Mouse (Mus musculus): ENCODE results near the gene Egr2. TPM values are rescaled to one million over a fixed set of nuclear protein-coding genes. Genes with fewer than 3 reads are reported as not detected.

Egr2 gene
- polyA plus RNA-seq (2015; fragmentation: Nextera tagmentation; extraction: Ambion mirVana) = 3.8 and 4.1 TPM in 2 replicates

GRCm38 (mm10) chr10:67535256-67535655, at the start of gene Egr2:
TSS of gene Egr2 (plus strand) at chr10:67535475.
- no peak for ATAC-seq (ENCODE audit: low FRiP score)
- Histone ChIP-seq H3K27ac (no peak within 1 kb of the TSS), H3K9ac (peak within 1 kb of the TSS; percentile 70; the same call in 1 of the 2 replicates), H3K9me3 (no peaks in the 10 kb centered on the region), H3K4me2 (peak within 1 kb of the TSS; percentile 85), H3K4me1 (replicated peaks) (peaks cover 50% of the 10 kb centered on the region), H3K36me3 (no peaks in the 10 kb centered on the region), H3K4me3 (peak within 1 kb of the TSS; percentile 55), H3K27me3 (peaks cover 96% of the 10 kb centered on the region)
- whole genome bisulfite sequencing = under 1% methylated on average over 36 of the region's 37 CpGs

- Histone ChIP-seq H3K4me2 (no peak overlapping the region), H3K27ac (no peak overlapping the region), H3K4me1 (replicated peaks) (no peaks in the 10 kb centered on the region), H3K27me3 (no peaks in the 10 kb centered on the region), H3K9me3 (0 out of 2 replicates have a peak, but pooled peaks cover 6% of the 10 kb centered on the region), H3K4me3 (no peak overlapping the region), H3K9ac (no peak overlapping the region), H3K36me3 (no peaks in the 10 kb centered on the region)
- no peak for ATAC-seq (ENCODE audit: low FRiP score)
- WGBS = 92% methylated on average over 7 of the region's 7 CpGs
These were observed 47.8 kb upstream of the Egr2 start for GRCm38 (mm10) chr10:67487496-67487895.

- Histone ChIP-seq H3K27me3 (no peaks in the 10 kb centered on the region), H3K4me2 (no peak overlapping the region), H3K9me3 (0 out of 2 replicates have a peak, but pooled peaks cover 6% of the 10 kb centered on the region), H3K36me3 (no peaks in the 10 kb centered on the region), H3K4me1 (replicated peaks) (no peaks in the 10 kb centered on the region), H3K9ac (no peak overlapping the region), H3K27ac (no peak overlapping the region), H3K4me3 (no peak overlapping the region)
- no peak for ATAC-seq (ENCODE audit: low FRiP score)
- 93% methylated on average over 6 of the region's 6 CpGs for WGBS
These were observed 45.4 kb upstream of the Egr2 start for GRCm38 (mm10) chr10:67489836-67490235.

- no peaks in the 10 kb centered on the region for H3K27me3 ChIP-seq
- H3K9me3 ChIP-seq = 0 out of 2 replicates have a peak, but pooled peaks cover 3% of the 10 kb centered on the region
- H3K4me3 ChIP-seq = no peak overlapping the region
- no peak overlapping the region for H3K27ac ChIP-seq
- H3K36me3 ChIP-seq = no peaks in the 10 kb centered on the region
- 94% methylated on average over 5 of the region's 5 CpGs for WGBS
- no peak overlapping the region for H3K9ac ChIP-seq
- no peaks in the 10 kb centered on the region for H3K4me1 ChIP-seq (replicated peaks)
- ATAC-seq (ENCODE audit: low FRiP score) = no peak
- H3K4me2 ChIP-seq = no peak overlapping the region
These were observed 44.6 kb upstream of the Egr2 start for GRCm38 (mm10) chr10:67490632-67491031.

- no peaks in the 10 kb centered on the region for H3K36me3 ChIP-seq
- H3K27me3 ChIP-seq = no peaks in the 10 kb centered on the region
- no peak overlapping the region for H3K27ac ChIP-seq
- no peaks in the 10 kb centered on the region for H3K9me3 ChIP-seq
- no peaks in the 10 kb centered on the region for H3K4me1 ChIP-seq (replicated peaks)
- H3K4me2 ChIP-seq = no peak overlapping the region
- no peak overlapping the region for H3K9ac ChIP-seq
- H3K4me3 ChIP-seq = no peak overlapping the region
- ATAC-seq (ENCODE audit: low FRiP score) = no peak
- 85% methylated on average over 11 of the region's 11 CpGs for whole genome bisulfite sequencing
These were observed 43.1 kb upstream of the Egr2 start for GRCm38 (mm10) chr10:67492161-67492571.

- H3K4me1 ChIP-seq (replicated peaks) = no peaks in the 10 kb centered on the region
- 76% methylated on average over 8 of the region's 8 CpGs for WGBS
- no peak overlapping the region for H3K4me2 ChIP-seq
- no peaks in the 10 kb centered on the region for H3K36me3 ChIP-seq
- H3K27ac ChIP-seq = no peak overlapping the region
- no peak overlapping the region for H3K4me3 ChIP-seq
- no peaks in the 10 kb centered on the region for H3K27me3 ChIP-seq
- no peak overlapping the region for H3K9ac ChIP-seq
- ATAC-seq (ENCODE audit: low FRiP score) = no peak
- H3K9me3 ChIP-seq = no peaks in the 10 kb centered on the region
These were observed 41.7 kb upstream of the Egr2 start for GRCm38 (mm10) chr10:67493556-67493955.

- H3K4me3 ChIP-seq = no peak overlapping the region
- H3K36me3 ChIP-seq = no peaks in the 10 kb centered on the region
- 92% methylated on average over 15 of the region's 15 CpGs for WGBS
- H3K4me2 ChIP-seq = no peak overlapping the region
- ATAC-seq (ENCODE audit: low FRiP score) = no peak
- H3K4me1 ChIP-seq (replicated peaks) = no peaks in the 10 kb centered on the region
- H3K27me3 ChIP-seq = no peaks in the 10 kb centered on the region
- H3K9me3 ChIP-seq = no peaks in the 10 kb centered on the region
- no peak overlapping the region for H3K27ac ChIP-seq
- H3K9ac ChIP-seq = no peak overlapping the region
These were observed 38.0 kb upstream of the Egr2 start for GRCm38 (mm10) chr10:67497144-67497892.

GRCm38 (mm10) chr10:67497951-67498350, 37.3 kb upstream of the Egr2 start:
- Histone ChIP-seq H3K27me3 (no peaks in the 10 kb centered on the region), H3K4me3 (no peak overlapping the region), H3K4me2 (no peak overlapping the region), H3K4me1 (replicated peaks) (no peaks in the 10 kb centered on the region), H3K9ac (no peak overlapping the region), H3K36me3 (no peaks in the 10 kb centered on the region), H3K27ac (no peak overlapping the region), H3K9me3 (no peaks in the 10 kb centered on the region)
- no peak for ATAC-seq (ENCODE audit: low FRiP score)
- 93% methylated on average over 9 of the region's 9 CpGs for WGBS

- H3K4me1 ChIP-seq (replicated peaks) = no peaks in the 10 kb centered on the region
- no peak overlapping the region for H3K9ac ChIP-seq
- ATAC-seq (ENCODE audit: low FRiP score) = no peak
- H3K4me2 ChIP-seq = no peak overlapping the region
- H3K36me3 ChIP-seq = no peaks in the 10 kb centered on the region
- H3K9me3 ChIP-seq = no peaks in the 10 kb centered on the region
- H3K4me3 ChIP-seq = no peak overlapping the region
- no peak overlapping the region for H3K27ac ChIP-seq
- 0 out of 2 replicates have a peak, but pooled peaks cover 3% of the 10 kb centered on the region for H3K27me3 ChIP-seq
- WGBS = 79% methylated on average over 15 of the region's 15 CpGs
These were observed 31.8 kb upstream of the Egr2 start for GRCm38 (mm10) chr10:67503320-67503995.

GRCm38 (mm10) chr10:67504046-67504445, 31.2 kb upstream of the Egr2 start:
- 66% methylated on average over 5 of the region's 5 CpGs for WGBS
- H3K4me1 ChIP-seq (replicated peaks) = no peaks in the 10 kb centered on the region
- H3K27me3 ChIP-seq = 0 out of 2 replicates have a peak, but pooled peaks cover 3% of the 10 kb centered on the region

GRCm38 (mm10) chr10:67505248-67505647, 30.0 kb upstream of the Egr2 start:
- H3K4me3 ChIP-seq = no peak overlapping the region
- H3K36me3 ChIP-seq = no peaks in the 10 kb centered on the region
- H3K4me2 ChIP-seq = no peak overlapping the region
- 0 out of 2 replicates have a peak, but pooled peaks cover 3% of the 10 kb centered on the region for H3K27me3 ChIP-seq
- H3K27ac ChIP-seq = no peak overlapping the region
- ATAC-seq (ENCODE audit: low FRiP score) = no peak
- H3K4me1 ChIP-seq (replicated peaks) = no peaks in the 10 kb centered on the region
- H3K9ac ChIP-seq = no peak overlapping the region
- 73% methylated on average over 3 of the region's 3 CpGs for WGBS
- no peaks in the 10 kb centered on the region for H3K9me3 ChIP-seq

More at GRCm38 (mm10) chr10:67504046-67504445, 31.2 kb upstream of the Egr2 start:
- Histone ChIP-seq H3K36me3 (no peaks in the 10 kb centered on the region), H3K4me3 (no peak overlapping the region), H3K9me3 (no peaks in the 10 kb centered on the region), H3K27ac (no peak overlapping the region), H3K9ac (no peak overlapping the region), H3K4me2 (no peak overlapping the region)
- no peak for ATAC-seq (ENCODE audit: low FRiP score)

- H3K9ac ChIP-seq = no peak overlapping the region
- H3K4me2 ChIP-seq = no peak overlapping the region
- no peaks in the 10 kb centered on the region for H3K27me3 ChIP-seq
- H3K9me3 ChIP-seq = no peaks in the 10 kb centered on the region
- no peak for ATAC-seq (ENCODE audit: low FRiP score)
- no peaks in the 10 kb centered on the region for H3K4me1 ChIP-seq (replicated peaks)
- H3K4me3 ChIP-seq = no peak overlapping the region
- H3K36me3 ChIP-seq = no peaks in the 10 kb centered on the region
- 77% methylated on average over 8 of the region's 8 CpGs for WGBS
- no peak overlapping the region for H3K27ac ChIP-seq
These were observed 23.1 kb upstream of the Egr2 start for GRCm38 (mm10) chr10:67512211-67512610.
